Mouse (Mus musculus) heart, adult 18-20 months (tissue): ENCODE measurements around the gene Ccl25. TPM values are rescaled to one million over a fixed set of nuclear protein-coding genes. Genes with fewer than 3 reads are reported as not detected.

Source experiments
- total RNA-seq, 2 experiments: library from RNA; stranded (reverse); gene quantifications; 2 replicates each; pipeline ENCODE4 v1.2.3; 2021

Gene Ccl25
- total RNA-seq, 2 experiments from 2014 or later, result 2.7 to 3.1 TPM

Other genes with a start within 250 kb of the Ccl25 start
- gene Cd209f, start 219.4 kb upstream of the Ccl25 start, total RNA-seq, result 1 to 10 TPM in 1 of 2 experiments, under 1 TPM in 1; 0.95 to 1.4 TPM
- gene Cd209g, start 191.1 kb upstream of the Ccl25 start, total RNA-seq, result under 1 TPM; 0.37 to 0.64 TPM
- gene Evi5l, start 158.6 kb upstream of the Ccl25 start, total RNA-seq, result 10 to 100 TPM; 24.1 to 26.3 TPM
- gene Prr36, start 107.8 kb upstream of the Ccl25 start, total RNA-seq, result under 1 TPM; 0.07 to 0.10 TPM
- 1 to 10 TPM in 1 of 2 experiments, under 1 TPM in 1; 0.21 to 1.3 TPM for gene Lrrc8e, start 98.4 kb upstream of the Ccl25 start, total RNA-seq
- gene Map2k7, start 86.5 kb upstream of the Ccl25 start, total RNA-seq, result 10 to 100 TPM; 65.1 to 66.5 TPM
- gene Gm49320, start 86.3 kb upstream of the Ccl25 start, total RNA-seq, result under 1 TPM in 1 of 2 experiments, not detected in 1; 0.31 TPM
- gene Tgfbr3l, start 77.0 kb upstream of the Ccl25 start, total RNA-seq, result 1 to 10 TPM; 1.7 TPM
- 10 to 100 TPM; 16.5 to 21.0 TPM for gene Snapc2, start 72.1 kb upstream of the Ccl25 start, total RNA-seq
- under 1 TPM; 0.37 to 0.69 TPM for gene Ctxn1, start 65.9 kb upstream of the Ccl25 start, total RNA-seq
- gene Timm44, start 49.3 kb upstream of the Ccl25 start, total RNA-seq, result 100 to 1,000 TPM; 102 to 106 TPM
- 10 to 100 TPM; 56.9 to 57.7 TPM for gene Elavl1, start 203 bp downstream of the Ccl25 start, total RNA-seq
- 10 to 100 TPM; 25.1 to 30.9 TPM for gene Cers4, start 167.8 kb downstream of the Ccl25 start, total RNA-seq